Mouse (Mus musculus): Measurements from ENCODE around the gene Hpd. TPM values are rescaled to one million over a fixed set of nuclear protein-coding genes. Genes with fewer than 3 reads are reported as not detected.

Hpd gene
- polyA plus RNA-seq, 1 experiment from 2014 or later = not detected

DNA sequence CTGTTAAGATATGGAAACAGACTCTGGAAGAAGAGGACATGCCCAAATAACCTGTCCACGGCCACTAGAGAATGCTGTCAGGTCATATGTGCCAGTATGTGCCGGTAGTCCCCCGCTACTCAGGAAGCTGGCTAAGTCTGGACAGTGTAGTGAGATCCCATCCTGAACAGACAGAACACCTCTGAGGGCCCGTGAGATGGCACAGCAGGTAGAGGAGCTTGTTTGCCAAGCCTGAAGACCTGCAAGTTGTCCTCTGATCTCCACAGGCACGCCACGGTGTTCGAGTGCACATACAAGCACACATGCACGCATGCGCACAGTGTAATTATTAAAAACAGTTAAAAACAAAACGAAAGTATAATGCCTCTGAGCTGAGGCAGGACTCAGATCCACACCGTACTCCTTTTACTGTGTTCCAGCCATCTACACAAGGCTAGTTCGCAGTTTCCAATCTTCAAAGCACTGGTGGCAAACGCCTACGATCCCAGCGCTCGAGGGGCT lies 13.0 kb upstream of the Hpd start:
- no peak for ATAC-seq (replicated peaks; ENCODE audit: insufficient number of reproducible peaks, low FRiP score, low TSS enrichment)
- no peak overlapping the region for H3K27ac ChIP-seq (ENCODE audit: low read depth, low read length)
- H3K9me3 ChIP-seq (replicated peaks; ENCODE audit: control insufficient read depth, low read length) = no peaks in the 10 kb centered on the region
- H3K4me2 ChIP-seq = no peak overlapping the region
- no peaks in the 10 kb centered on the region for H3K36me3 ChIP-seq (ENCODE audit: control insufficient read depth, insufficient read depth, low read length)
- no peak overlapping the region for H3K9ac ChIP-seq (ENCODE audit: low read depth, low read length)
- no peak overlapping the region for H3K4me3 ChIP-seq (ENCODE audit: low read depth, low read length)
- H3K4me1 ChIP-seq (ENCODE audit: control insufficient read depth, insufficient read depth, low read length) = no peaks in the 10 kb centered on the region
- H3K27me3 ChIP-seq (ENCODE audit: control insufficient read depth, insufficient read depth, low read length) = no peaks in the 10 kb centered on the region
- 85% methylated on average over 16 of the region's 16 CpGs for WGBS (ENCODE audit: insufficient replicate concordance)

DNA sequence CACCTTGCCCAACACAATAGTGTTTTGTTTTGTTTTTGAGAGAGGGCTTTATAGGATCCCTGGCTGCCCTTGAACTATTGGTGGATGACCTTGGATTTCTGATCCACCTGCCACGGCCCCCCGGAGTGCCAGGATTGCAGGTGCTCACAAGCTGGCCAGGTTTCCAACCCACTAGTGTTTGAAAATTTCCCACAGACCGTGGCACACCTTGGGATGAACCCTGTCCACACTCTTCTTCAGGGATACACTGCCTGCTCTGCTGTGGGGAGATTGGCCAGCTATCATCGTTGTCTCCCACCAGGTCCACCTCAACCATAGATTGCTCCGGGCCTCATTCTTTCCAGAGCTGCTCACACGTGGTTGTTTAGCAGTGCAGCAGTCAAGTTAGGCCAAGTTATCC lies 12.3 kb upstream of the Hpd start:
- no peak for ATAC-seq (replicated peaks; ENCODE audit: insufficient number of reproducible peaks, low FRiP score, low TSS enrichment)
- Histone ChIP-seq H3K4me2 (no peak overlapping the region), H3K4me3 (ENCODE audit: low read depth, low read length) (no peak overlapping the region), H3K36me3 (ENCODE audit: control insufficient read depth, insufficient read depth, low read length) (no peaks in the 10 kb centered on the region), H3K9me3 (replicated peaks; ENCODE audit: control insufficient read depth, low read length) (no peaks in the 10 kb centered on the region), H3K9ac (ENCODE audit: low read depth, low read length) (no peak overlapping the region), H3K4me1 (ENCODE audit: control insufficient read depth, insufficient read depth, low read length) (no peaks in the 10 kb centered on the region), H3K27me3 (ENCODE audit: control insufficient read depth, insufficient read depth, low read length) (no peaks in the 10 kb centered on the region), H3K27ac (ENCODE audit: low read depth, low read length) (no peak overlapping the region)
- WGBS (ENCODE audit: insufficient replicate concordance) = 79% methylated on average over 6 of the region's 6 CpGs

DNA sequence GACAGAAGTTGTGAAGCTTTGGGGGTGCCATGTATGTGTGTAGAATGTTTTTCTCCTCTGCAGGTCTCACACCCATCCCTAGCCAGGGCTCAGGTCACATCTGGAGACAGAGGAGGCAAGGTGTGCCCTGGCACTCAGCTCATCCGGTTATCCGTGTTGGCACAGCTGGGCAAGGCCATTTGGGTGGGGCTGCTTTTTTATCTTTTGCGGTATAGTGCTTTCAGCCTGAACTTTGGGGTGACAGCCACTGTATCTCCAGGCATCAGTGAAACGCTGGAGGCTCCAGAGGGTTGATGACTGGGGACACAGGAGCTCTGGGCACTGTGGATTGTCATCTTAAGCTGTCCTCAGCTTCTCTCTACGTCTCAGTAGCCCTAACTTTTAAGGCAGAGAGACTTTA lies 10.9 kb upstream of the Hpd start:
- Histone ChIP-seq H3K36me3 (ENCODE audit: control insufficient read depth, insufficient read depth, low read length) (no peaks in the 10 kb centered on the region), H3K4me3 (ENCODE audit: low read depth, low read length) (no peak overlapping the region), H3K4me1 (ENCODE audit: control insufficient read depth, insufficient read depth, low read length) (no peaks in the 10 kb centered on the region), H3K27me3 (ENCODE audit: control insufficient read depth, insufficient read depth, low read length) (no peaks in the 10 kb centered on the region), H3K9me3 (replicated peaks; ENCODE audit: control insufficient read depth, low read length) (no peaks in the 10 kb centered on the region), H3K9ac (ENCODE audit: low read depth, low read length) (no peak overlapping the region), H3K4me2 (no peak overlapping the region), H3K27ac (ENCODE audit: low read depth, low read length) (no peak overlapping the region)
- 68% methylated on average over 5 of the region's 5 CpGs for WGBS (ENCODE audit: insufficient replicate concordance)
- ATAC-seq (replicated peaks; ENCODE audit: insufficient number of reproducible peaks, low FRiP score, low TSS enrichment) = no peak

DNA sequence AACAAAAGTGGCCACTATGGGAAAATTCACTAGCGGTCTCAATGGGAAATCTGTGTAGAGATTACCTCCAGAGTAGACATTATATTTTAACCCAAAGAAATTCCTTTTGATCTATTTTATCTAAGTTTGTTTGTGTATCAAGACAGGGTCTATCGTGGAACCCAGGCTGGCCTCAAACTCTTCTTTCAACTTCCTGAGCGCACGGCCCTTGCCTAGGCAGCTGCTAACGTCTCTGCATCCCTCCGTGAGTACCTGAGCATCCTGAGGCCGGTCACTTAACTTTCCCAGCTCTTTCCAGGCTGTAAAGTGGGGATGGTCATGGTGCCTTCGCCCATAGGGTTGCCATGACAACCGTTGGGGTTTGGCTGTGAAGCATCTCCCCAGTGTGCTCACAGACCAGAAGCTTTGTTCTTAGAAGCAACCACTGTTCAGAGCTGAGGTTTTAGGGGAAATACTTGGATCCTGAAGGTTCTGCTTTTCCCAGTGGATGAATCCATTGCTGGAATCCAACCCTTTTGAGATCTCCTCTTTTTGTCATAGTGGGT lies 10.2 kb upstream of the Hpd start:
- Histone ChIP-seq H3K36me3 (ENCODE audit: control insufficient read depth, insufficient read depth, low read length) (no peaks in the 10 kb centered on the region), H3K4me1 (ENCODE audit: control insufficient read depth, insufficient read depth, low read length) (no peaks in the 10 kb centered on the region), H3K9ac (ENCODE audit: low read depth, low read length) (no peak overlapping the region), H3K27me3 (ENCODE audit: control insufficient read depth, insufficient read depth, low read length) (no peaks in the 10 kb centered on the region), H3K4me2 (no peak overlapping the region), H3K9me3 (replicated peaks; ENCODE audit: control insufficient read depth, low read length) (no peaks in the 10 kb centered on the region), H3K4me3 (ENCODE audit: low read depth, low read length) (no peak overlapping the region), H3K27ac (ENCODE audit: low read depth, low read length) (no peak overlapping the region)
- no peak for ATAC-seq (replicated peaks; ENCODE audit: insufficient number of reproducible peaks, low FRiP score, low TSS enrichment)
- 59% methylated on average over 9 of the region's 9 CpGs for WGBS (ENCODE audit: insufficient replicate concordance)

DNA sequence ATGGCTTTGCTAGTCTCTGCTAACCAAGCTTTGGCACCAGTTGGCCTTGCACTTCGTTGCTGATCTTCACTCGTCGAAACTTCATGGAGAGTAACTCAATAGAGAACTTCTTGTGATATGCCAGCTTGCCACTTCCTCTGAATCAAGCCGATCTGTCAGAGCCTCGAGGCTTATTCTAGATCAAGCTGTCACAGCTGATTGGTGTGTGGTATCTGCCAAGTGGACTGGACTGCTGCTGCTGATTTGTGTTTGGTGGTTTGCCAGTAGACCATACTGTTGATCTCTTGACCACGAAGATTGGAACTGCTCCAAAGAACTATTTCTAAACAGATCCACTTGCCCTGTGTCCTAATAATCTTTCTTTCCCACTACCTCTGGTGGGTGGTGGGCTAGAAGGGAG lies 8.9 kb upstream of the Hpd start:
- no peak overlapping the region for H3K9ac ChIP-seq (ENCODE audit: low read depth, low read length)
- no peaks in the 10 kb centered on the region for H3K36me3 ChIP-seq (ENCODE audit: control insufficient read depth, insufficient read depth, low read length)
- no peak for ATAC-seq (replicated peaks; ENCODE audit: insufficient number of reproducible peaks, low FRiP score, low TSS enrichment)
- H3K27me3 ChIP-seq (ENCODE audit: control insufficient read depth, insufficient read depth, low read length) = no peaks in the 10 kb centered on the region
- no peaks in the 10 kb centered on the region for H3K4me1 ChIP-seq (ENCODE audit: control insufficient read depth, insufficient read depth, low read length)
- no peaks in the 10 kb centered on the region for H3K9me3 ChIP-seq (replicated peaks; ENCODE audit: control insufficient read depth, low read length)
- WGBS (ENCODE audit: insufficient replicate concordance) = 68% methylated on average over 6 of the region's 6 CpGs
- H3K27ac ChIP-seq (ENCODE audit: low read depth, low read length) = no peak overlapping the region
- no peak overlapping the region for H3K4me2 ChIP-seq
- H3K4me3 ChIP-seq (ENCODE audit: low read depth, low read length) = no peak overlapping the region

DNA sequence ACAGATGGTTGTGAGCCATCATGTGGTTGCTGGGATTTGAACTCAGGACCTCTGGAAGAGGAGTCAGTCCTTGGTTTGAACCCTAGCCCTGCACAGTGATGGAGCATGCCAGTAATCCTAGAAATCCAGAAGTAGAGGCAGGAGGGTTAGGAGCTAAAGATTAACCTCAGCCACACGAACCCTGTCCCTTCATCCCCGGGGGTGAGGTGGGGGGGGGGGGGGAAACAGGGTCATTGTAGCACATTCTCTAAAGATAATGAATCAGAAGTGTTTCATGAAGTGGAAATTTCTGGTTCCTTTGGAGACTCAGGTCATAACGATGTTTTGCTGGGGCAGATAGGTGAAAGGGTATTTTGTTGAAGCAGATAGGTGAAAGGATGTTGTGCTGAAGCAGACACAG lies 8.4 kb upstream of the Hpd start:
- no peak overlapping the region for H3K27ac ChIP-seq (ENCODE audit: low read depth, low read length)
- no peak overlapping the region for H3K9ac ChIP-seq (ENCODE audit: low read depth, low read length)
- H3K4me3 ChIP-seq (ENCODE audit: low read depth, low read length) = no peak overlapping the region
- no peaks in the 10 kb centered on the region for H3K36me3 ChIP-seq (ENCODE audit: control insufficient read depth, insufficient read depth, low read length)
- 78% methylated on average over 3 of the region's 3 CpGs for WGBS (ENCODE audit: insufficient replicate concordance)
- no peak for ATAC-seq (replicated peaks; ENCODE audit: insufficient number of reproducible peaks, low FRiP score, low TSS enrichment)
- no peaks in the 10 kb centered on the region; the same call in 1 of the 2 replicates for H3K27me3 ChIP-seq (ENCODE audit: control insufficient read depth, insufficient read depth, low read length)
- no peak overlapping the region for H3K4me2 ChIP-seq
- no peaks in the 10 kb centered on the region for H3K9me3 ChIP-seq (replicated peaks; ENCODE audit: control insufficient read depth, low read length)
- H3K4me1 ChIP-seq (ENCODE audit: control insufficient read depth, insufficient read depth, low read length) = no peaks in the 10 kb centered on the region

DNA sequence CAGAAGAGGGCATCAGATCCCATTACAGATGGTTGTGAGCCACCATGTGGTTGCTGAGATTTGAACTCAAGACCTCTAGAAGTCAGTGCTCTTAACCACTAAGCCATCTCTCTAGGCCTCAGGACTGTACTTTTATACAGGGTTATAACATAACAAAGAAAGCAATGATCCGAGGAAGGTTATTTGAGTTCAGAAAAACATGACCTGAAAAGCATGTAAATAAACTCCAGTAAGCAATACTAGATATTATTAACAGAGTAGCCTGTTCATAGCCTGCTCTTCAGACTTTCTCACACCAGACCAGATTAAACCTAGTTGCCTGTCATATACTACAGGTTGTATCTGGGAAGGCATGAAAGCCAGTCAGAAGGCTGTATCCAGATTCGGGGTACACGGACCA lies 4.8 kb upstream of the Hpd start:
- WGBS (ENCODE audit: insufficient replicate concordance) = 74% methylated on average over 3 of the region's 3 CpGs

DNA sequence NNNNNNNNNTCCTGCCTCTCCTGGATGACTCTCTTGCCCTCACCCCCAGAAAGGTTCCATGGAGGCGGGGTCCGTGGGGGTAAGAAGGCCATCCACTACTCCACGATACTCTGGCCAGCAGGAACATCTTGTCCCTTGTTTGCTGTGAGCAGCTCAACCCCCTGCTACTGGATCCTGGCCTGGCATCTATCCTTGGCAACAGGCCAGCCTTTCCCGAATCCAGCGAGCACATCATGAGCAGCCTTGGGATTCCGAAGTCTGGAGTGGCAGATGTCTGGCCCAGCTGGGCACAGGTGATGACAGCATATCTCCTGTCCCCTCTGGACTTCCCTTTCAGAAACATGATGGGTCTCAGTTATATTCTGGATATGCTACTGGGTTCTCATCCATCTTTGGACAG lies 3.4 kb upstream of the Hpd start:
- Histone ChIP-seq H3K36me3 (ENCODE audit: control insufficient read depth, insufficient read depth, low read length) (no peaks in the 10 kb centered on the region), H3K4me3 (ENCODE audit: low read depth, low read length) (no peak overlapping the region), H3K4me1 (ENCODE audit: control insufficient read depth, insufficient read depth, low read length) (no peaks in the 10 kb centered on the region), H3K27ac (ENCODE audit: low read depth, low read length) (no peak overlapping the region), H3K9me3 (replicated peaks; ENCODE audit: control insufficient read depth, low read length) (no peaks in the 10 kb centered on the region), H3K27me3 (ENCODE audit: control insufficient read depth, insufficient read depth, low read length) (no peaks in the 10 kb centered on the region; the same call in 1 of the 2 replicates), H3K4me2 (no peak overlapping the region), H3K9ac (ENCODE audit: low read depth, low read length) (no peak overlapping the region)
- WGBS (ENCODE audit: insufficient replicate concordance) = 62% methylated on average over 6 of the region's 6 CpGs
- ATAC-seq (replicated peaks; ENCODE audit: insufficient number of reproducible peaks, low FRiP score, low TSS enrichment) = no peak

More for the DNA sequence above, 4.8 kb upstream of the Hpd start:
- Histone ChIP-seq H3K27ac (ENCODE audit: low read depth, low read length) (no peak overlapping the region), H3K4me3 (ENCODE audit: low read depth, low read length) (no peak overlapping the region), H3K9me3 (replicated peaks; ENCODE audit: control insufficient read depth, low read length) (no peaks in the 10 kb centered on the region), H3K9ac (ENCODE audit: low read depth, low read length) (no peak overlapping the region), H3K36me3 (ENCODE audit: control insufficient read depth, insufficient read depth, low read length) (no peaks in the 10 kb centered on the region), H3K4me1 (ENCODE audit: control insufficient read depth, insufficient read depth, low read length) (no peaks in the 10 kb centered on the region), H3K4me2 (no peak overlapping the region), H3K27me3 (ENCODE audit: control insufficient read depth, insufficient read depth, low read length) (no peaks in the 10 kb centered on the region; the same call in 1 of the 2 replicates)
- no peak for ATAC-seq (replicated peaks; ENCODE audit: insufficient number of reproducible peaks, low FRiP score, low TSS enrichment)

DNA sequence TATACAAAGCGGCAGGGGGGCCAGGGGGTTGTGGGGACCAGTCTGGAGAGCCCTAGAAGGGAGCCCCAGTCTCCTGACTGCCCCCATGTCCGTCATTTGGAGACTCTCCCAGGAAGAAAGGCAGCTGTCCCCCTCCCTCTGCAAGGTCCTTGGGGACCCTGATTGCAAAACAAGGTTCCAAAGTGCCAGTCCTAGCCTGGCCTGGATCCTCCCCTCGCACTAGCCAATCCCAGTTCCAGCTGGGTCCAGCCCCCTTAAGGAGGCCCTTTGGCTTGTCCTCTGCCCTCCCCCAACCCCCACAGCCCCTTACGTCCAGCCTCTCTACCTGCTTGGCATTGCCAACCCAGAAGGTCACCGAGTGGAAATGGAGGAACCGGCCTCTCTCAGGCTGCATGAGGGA lies 991 bp downstream of the Hpd start:
- no peak overlapping the region for H3K4me3 ChIP-seq (ENCODE audit: low read depth, low read length)
- no peaks in the 10 kb centered on the region for H3K36me3 ChIP-seq (ENCODE audit: control insufficient read depth, insufficient read depth, low read length)
- H3K9me3 ChIP-seq (replicated peaks; ENCODE audit: control insufficient read depth, low read length) = no peaks in the 10 kb centered on the region
- no peak overlapping the region for H3K9ac ChIP-seq (ENCODE audit: low read depth, low read length)
- no peak overlapping the region for H3K4me2 ChIP-seq
- no peak overlapping the region for H3K27ac ChIP-seq (ENCODE audit: low read depth, low read length)
- WGBS (ENCODE audit: insufficient replicate concordance) = 75% methylated on average over 6 of the region's 6 CpGs
- no peaks in the 10 kb centered on the region for H3K4me1 ChIP-seq (ENCODE audit: control insufficient read depth, insufficient read depth, low read length)
- ATAC-seq (replicated peaks; ENCODE audit: insufficient number of reproducible peaks, low FRiP score, low TSS enrichment) = no peak
- no peaks in the 10 kb centered on the region; the same call in 1 of the 2 replicates for H3K27me3 ChIP-seq (ENCODE audit: control insufficient read depth, insufficient read depth, low read length)
